Mouse (Mus musculus) lung, postnatal 0 days (tissue): Measurements from ENCODE around the gene Fam166a.

Experiments used
- CTCF ChIP-seq: IDR thresholded peaks from 2 replicates; pipeline ENCODE4 v1.5.1; 2016; ENCODE audit warnings: antibody characterized with exemption, mild to moderate bottlenecking
- EP300 ChIP-seq: IDR thresholded peaks from 2 replicates; pipeline ENCODE4 v1.6.1; 2016; ENCODE audit warnings: antibody characterized with exemption, mild to moderate bottlenecking, control low read depth

GRCm38 (mm10) chr2:25207593-25207992, 11.0 kb upstream of the Fam166a start:
- TF ChIP-seq EP300 (no peak), CTCF (no peak)
